Mouse (Mus musculus) stomach, embryonic 16.5 days (tissue): ENCODE measurements at regions not wholly inside any gene's neighbourhood (a gene's known extent, or its start where the extent isn't known, plus 50 kb on each side); places are given as distances from the start of the nearest gene placed in this dataset.

Experiments
- ATAC-seq: fragments of 200-750 bp; cut with Nextera tagmentation; 2 replicates; pipeline ENCODE4 v1.8.0; 2017; ENCODE audit warnings: moderate number of reproducible peaks, moderate TSS enrichment; ENCODE audit not compliant: insufficient read depth, low FRiP score
- H3K27ac ChIP-seq: fragments of 300-500 bp; sonication (generic); 2 replicates; pipeline ENCODE4 v1.5.1; 2014; ENCODE audit warnings: low read length
- H3K27me3 ChIP-seq: fragments of 300-500 bp; sonication (generic); 2 replicates; pipeline ENCODE4 v1.6.1; 2014; ENCODE audit warnings: low read length, control low read depth, mixed read lengths; ENCODE audit not compliant: control insufficient read depth, insufficient read depth
- H3K36me3 ChIP-seq: fragments of 300-500 bp; sonication (generic); 2 replicates; pipeline ENCODE4 v1.6.1; 2014; ENCODE audit warnings: low read length; ENCODE audit not compliant: control insufficient read depth, insufficient read depth
- H3K4me1 ChIP-seq: fragments of 300-500 bp; sonication (generic); 2 replicates; pipeline ENCODE4 v1.6.1; 2014; ENCODE audit warnings: low read length, control low read depth, mixed read lengths; ENCODE audit not compliant: control insufficient read depth, insufficient read depth
- H3K4me2 ChIP-seq: fragments of 300-500 bp; sonication (generic); 2 replicates; pipeline ENCODE4 v1.6.1; 2014; ENCODE audit warnings: low read depth, low read length, mixed read lengths
- H3K4me3 ChIP-seq: fragments of 300-500 bp; sonication (generic); replicated peaks from 2 replicates; pipeline ENCODE4 v1.5.1; 2014; ENCODE audit warnings: mild to moderate bottlenecking, low read length
- H3K9ac ChIP-seq: fragments of 300-500 bp; sonication (generic); 2 replicates; pipeline ENCODE4 v1.6.1; 2014; ENCODE audit warnings: low read length
- H3K9me3 ChIP-seq: fragments of 300-500 bp; sonication (generic); replicated peaks from 2 replicates; pipeline ENCODE4 v1.6.1; 2016; ENCODE audit warnings: low read length, control low read depth; ENCODE audit not compliant: control insufficient read depth
- WGBS: fragments of 180-500 bp; shearing (Covaris S2); extraction: QIAGEN DNeasy Blood & Tissue Kit; methylation state at CpG from one replicate; pipeline ENCODE4 v1.1.7; 2014; 5-methylcytosine and 5-hydroxymethylcytosine counted together

GRCm38 (mm10) chr10:91528305-91528704 is 347.2 kb upstream of the Tmpo start:
- no peak for ATAC-seq
- Histone ChIP-seq H3K27ac (no peak overlapping the region), H3K4me3 (no peak overlapping the region), H3K36me3 (no peaks in the 10 kb centered on the region), H3K9me3 (no peaks in the 10 kb centered on the region), H3K9ac (no peak overlapping the region), H3K4me1 (no peaks in the 10 kb centered on the region), H3K4me2 (no peak overlapping the region), H3K27me3 (no peaks in the 10 kb centered on the region)
- 87% methylated on average over 2 of the region's 2 CpGs for WGBS

- WGBS, result 91% methylated on average over 2 of the region's 2 CpGs
- Histone ChIP-seq H3K27me3 (no peaks in the 10 kb centered on the region), H3K4me2 (no peak overlapping the region), H3K4me3 (no peak overlapping the region), H3K9me3 (no peaks in the 10 kb centered on the region), H3K4me1 (no peaks in the 10 kb centered on the region), H3K9ac (no peak overlapping the region), H3K36me3 (no peaks in the 10 kb centered on the region), H3K27ac (no peak overlapping the region)
- no peak for ATAC-seq
These were observed 340.1 kb upstream of the Tmpo start for GRCm38 (mm10) chr10:91521168-91521567.

GRCm38 (mm10) chr10:91515021-91515371 is 333.9 kb upstream of the Tmpo start:
- Histone ChIP-seq H3K36me3 (no peaks in the 10 kb centered on the region), H3K9me3 (no peaks in the 10 kb centered on the region), H3K27ac (no peak overlapping the region), H3K4me3 (no peak overlapping the region), H3K4me2 (no peak overlapping the region), H3K9ac (no peak overlapping the region), H3K4me1 (no peaks in the 10 kb centered on the region), H3K27me3 (no peaks in the 10 kb centered on the region)
- WGBS, result 67% methylated on average over 2 of the region's 2 CpGs
- ATAC-seq, result no peak

GRCm38 (mm10) chr10:91514163-91515020 is 333.3 kb upstream of the Tmpo start:
- Histone ChIP-seq H3K27ac (no peak overlapping the region), H3K9me3 (no peaks in the 10 kb centered on the region), H3K4me1 (no peaks in the 10 kb centered on the region), H3K9ac (no peak overlapping the region), H3K4me3 (no peak overlapping the region), H3K4me2 (no peak overlapping the region), H3K27me3 (no peaks in the 10 kb centered on the region), H3K36me3 (no peaks in the 10 kb centered on the region)
- 83% methylated on average over 9 of the region's 9 CpGs for WGBS
- ATAC-seq, result no peak

- WGBS, result 83% methylated on average over 7 of the region's 7 CpGs
- Histone ChIP-seq H3K27me3 (no peaks in the 10 kb centered on the region), H3K9ac (no peak overlapping the region), H3K36me3 (no peaks in the 10 kb centered on the region), H3K9me3 (no peaks in the 10 kb centered on the region), H3K4me2 (no peak overlapping the region), H3K4me1 (no peaks in the 10 kb centered on the region), H3K4me3 (no peak overlapping the region), H3K27ac (no peak overlapping the region)
- no peak for ATAC-seq
These were observed 325.9 kb upstream of the Tmpo start for GRCm38 (mm10) chr10:91507038-91507437.

- no peak overlapping the region for H3K4me2 ChIP-seq
- H3K9ac ChIP-seq, result no peak overlapping the region
- 71% methylated on average over 12 of the region's 12 CpGs for WGBS
- H3K36me3 ChIP-seq, result no peaks in the 10 kb centered on the region
- no peaks in the 10 kb centered on the region for H3K27me3 ChIP-seq
- H3K27ac ChIP-seq, result no peak overlapping the region
- no peak overlapping the region for H3K4me3 ChIP-seq
- H3K4me1 ChIP-seq, result no peaks in the 10 kb centered on the region
- no peak for ATAC-seq
- no peaks in the 10 kb centered on the region for H3K9me3 ChIP-seq
These were observed 323.8 kb upstream of the Tmpo start for GRCm38 (mm10) chr10:91504891-91505290.

GRCm38 (mm10) chr10:91498543-91498942 is 317.4 kb upstream of the Tmpo start:
- H3K4me2 ChIP-seq, result no peak overlapping the region
- no peak overlapping the region for H3K27ac ChIP-seq
- H3K4me3 ChIP-seq, result no peak overlapping the region
- H3K36me3 ChIP-seq, result no peaks in the 10 kb centered on the region
- H3K9me3 ChIP-seq, result no peaks in the 10 kb centered on the region
- no peaks in the 10 kb centered on the region for H3K27me3 ChIP-seq
- no peak for ATAC-seq
- H3K9ac ChIP-seq, result no peak overlapping the region
- no peaks in the 10 kb centered on the region for H3K4me1 ChIP-seq
- WGBS, result 84% methylated on average over 4 of the region's 4 CpGs

- no peak overlapping the region for H3K4me3 ChIP-seq
- H3K27ac ChIP-seq, result no peak overlapping the region
- H3K4me2 ChIP-seq, result no peak overlapping the region
- no peaks in the 10 kb centered on the region for H3K4me1 ChIP-seq
- H3K9ac ChIP-seq, result no peak overlapping the region
- 77% methylated on average over 2 of the region's 2 CpGs for WGBS
- no peaks in the 10 kb centered on the region for H3K27me3 ChIP-seq
- no peaks in the 10 kb centered on the region for H3K36me3 ChIP-seq
- ATAC-seq, result no peak
- no peaks in the 10 kb centered on the region for H3K9me3 ChIP-seq
These were observed 283.6 kb upstream of the Tmpo start for GRCm38 (mm10) chr10:91464691-91465090.

GRCm38 (mm10) chr10:91447974-91448703 is 267.0 kb upstream of the Tmpo start:
- no peaks in the 10 kb centered on the region for H3K27me3 ChIP-seq
- no peak overlapping the region for H3K27ac ChIP-seq
- H3K36me3 ChIP-seq, result no peaks in the 10 kb centered on the region
- H3K4me1 ChIP-seq, result no peaks in the 10 kb centered on the region
- no peaks in the 10 kb centered on the region for H3K9me3 ChIP-seq
- H3K9ac ChIP-seq, result no peak overlapping the region
- H3K4me3 ChIP-seq, result no peak overlapping the region
- no peak for ATAC-seq
- H3K4me2 ChIP-seq, result no peak overlapping the region
- 31% methylated on average over 10 of the region's 10 CpGs for WGBS
